Mouse (Mus musculus) liver, embryonic 14.5 days (tissue): ENCODE measurements around the gene Cacnb2.

Experiments used
- CTCF ChIP-seq: IDR thresholded peaks from 2 replicates; pipeline ENCODE4 v1.5.1; 2016; ENCODE audit warnings: antibody characterized with exemption, low read depth, control low read depth
- EP300 ChIP-seq: IDR thresholded peaks from 2 replicates; pipeline ENCODE4 v1.6.1; 2016; ENCODE audit warnings: antibody characterized with exemption, low read depth

DNA sequence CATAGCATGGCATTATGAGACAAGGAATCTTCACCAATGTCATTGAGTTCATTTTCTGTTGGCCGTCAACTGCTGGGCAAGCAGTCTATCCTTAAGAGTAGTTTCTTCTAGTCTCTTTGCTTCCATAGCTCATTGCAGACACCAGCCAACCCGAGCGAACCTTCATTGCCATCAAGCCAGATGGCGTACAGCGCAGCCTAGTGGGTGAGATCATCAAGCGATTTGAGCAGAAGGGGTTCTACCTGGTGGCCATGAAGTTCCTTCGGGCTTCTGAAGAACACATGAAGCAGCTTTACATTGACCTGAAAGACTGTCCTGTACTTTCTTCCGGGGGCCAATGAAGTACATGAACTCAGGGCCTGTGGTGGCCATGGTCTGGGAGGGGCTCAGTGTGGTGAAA lies 69.2 kb downstream of the Cacnb2 start:
- TF ChIP-seq CTCF (no peak), EP300 (no peak)
